Mouse (Mus musculus): Measurements from ENCODE around the gene Ptges2. TPM values are rescaled to one million over a fixed set of nuclear protein-coding genes. Genes with fewer than 3 reads are reported as not detected.

Ptges2 gene
- total RNA-seq, 1 experiment = 24.9 TPM

DNA sequence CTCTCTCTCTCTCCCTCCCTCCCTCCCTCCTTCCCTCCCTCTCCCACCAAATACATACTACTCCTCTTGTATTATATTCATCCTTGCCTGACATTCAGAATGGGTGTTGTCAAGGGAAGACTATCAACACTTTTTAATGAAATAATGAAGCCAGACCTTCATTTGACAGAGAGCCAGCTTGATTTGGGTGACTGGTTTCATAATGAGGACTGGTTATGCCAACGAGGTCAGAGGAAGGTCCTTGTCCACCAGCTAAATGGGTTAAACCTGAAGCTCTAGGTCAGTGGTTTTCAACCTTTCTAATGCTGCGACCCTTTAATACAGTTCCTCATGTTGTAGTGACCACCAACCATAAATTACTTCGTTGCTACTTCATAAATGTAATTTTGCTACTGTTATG lies 43.0 kb downstream of the Ptges2 start:
- no peak for TF ChIP-seq ZC3H11A (IDR thresholded peaks at IDR 0.05; ENCODE audit: borderline replicate concordance, low read depth, low read length)
- no peak for TF ChIP-seq ZNF384 (IDR thresholded peaks at IDR 0.05; ENCODE audit: low read depth, low read length)
- TF ChIP-seq MAFK (IDR thresholded peaks at IDR 0.05; ENCODE audit: insufficient read depth, low read depth, low read length) = no peak
- TF ChIP-seq HCFC1 (IDR thresholded peaks at IDR 0.05; ENCODE audit: borderline replicate concordance, insufficient read depth, low read length) = no peak
- no peak for TF ChIP-seq CHD2 (IDR thresholded peaks at IDR 0.05; ENCODE audit: low read depth, low read length)
- DNase-seq (ENCODE audit: low read depth, low spot score) = no peak
- in situ Hi-C loops (cut with MboI; ENCODE audit: low sequenced_read_pairs in 2 of 2, unreplicated experiment in 2 of 2) = no loop called here

GRCm38 (mm10) chr2:32439177-32439576 lies 43.5 kb downstream of the Ptges2 start:
- no peak overlapping the region for H3K4me3 ChIP-seq (ENCODE audit: insufficient read depth in 1 of 2, low read depth in 1 of 2, low read length in 2 of 2, poor library complexity in 1 of 2, severe bottlenecking in 1 of 2)
- no peak for DNase-seq (ENCODE audit: low read depth, low spot score)
- no peak overlapping the region for H3K9ac ChIP-seq (ENCODE audit: insufficient read depth, low read depth, low read length, poor library complexity, severe bottlenecking)
- no peak overlapping the region for H3K27ac ChIP-seq (ENCODE audit: insufficient read depth, low read depth, low read length, poor library complexity, severe bottlenecking)
- H3K4me1 ChIP-seq (ENCODE audit: control insufficient read depth in 2 of 2, insufficient read depth in 2 of 2, low read length in 2 of 2, poor library complexity in 1 of 2) = no peaks in the 10 kb centered on the region
- no peak for TF ChIP-seq CHD2 (IDR thresholded peaks at IDR 0.05; ENCODE audit: low read depth, low read length)
- no peak for TF ChIP-seq HCFC1 (IDR thresholded peaks at IDR 0.05; ENCODE audit: borderline replicate concordance, insufficient read depth, low read length)
- no peak for TF ChIP-seq MAFK (IDR thresholded peaks at IDR 0.05; ENCODE audit: insufficient read depth, low read depth, low read length)
- TF ChIP-seq ZNF384 (IDR thresholded peaks at IDR 0.05; ENCODE audit: low read depth, low read length) = no peak
- no peak for TF ChIP-seq ZC3H11A (IDR thresholded peaks at IDR 0.05; ENCODE audit: borderline replicate concordance, low read depth, low read length)
- no peaks in the 10 kb centered on the region for H3K9me3 ChIP-seq (ENCODE audit: control insufficient read depth, insufficient read depth, low read depth, low read length)
- 0 out of 2 replicates have a peak, but pooled peaks cover 2% of the 10 kb centered on the region for H3K36me3 ChIP-seq (ENCODE audit: control insufficient read depth, insufficient read depth, low read length, poor library complexity, severe bottlenecking)
- in situ Hi-C loops (cut with MboI; ENCODE audit: low sequenced_read_pairs in 2 of 2, unreplicated experiment in 2 of 2) = no loop called here

More for the DNA sequence above, 43.0 kb downstream of the Ptges2 start:
- 0 out of 2 replicates have a peak, but pooled peaks cover 2% of the 10 kb centered on the region for H3K36me3 ChIP-seq (ENCODE audit: control insufficient read depth, insufficient read depth, low read length, poor library complexity, severe bottlenecking)
- no peak overlapping the region for H3K9ac ChIP-seq (ENCODE audit: insufficient read depth, low read depth, low read length, poor library complexity, severe bottlenecking)
- H3K4me1 ChIP-seq (ENCODE audit: control insufficient read depth in 2 of 2, insufficient read depth in 2 of 2, low read length in 2 of 2, poor library complexity in 1 of 2) = no peaks in the 10 kb centered on the region
- no peak overlapping the region for H3K27ac ChIP-seq (ENCODE audit: insufficient read depth, low read depth, low read length, poor library complexity, severe bottlenecking)
- no peak overlapping the region for H3K4me3 ChIP-seq (ENCODE audit: insufficient read depth in 1 of 2, low read depth in 1 of 2, low read length in 2 of 2, poor library complexity in 1 of 2, severe bottlenecking in 1 of 2)
- H3K9me3 ChIP-seq (ENCODE audit: control insufficient read depth, insufficient read depth, low read depth, low read length) = no peaks in the 10 kb centered on the region

DNA sequence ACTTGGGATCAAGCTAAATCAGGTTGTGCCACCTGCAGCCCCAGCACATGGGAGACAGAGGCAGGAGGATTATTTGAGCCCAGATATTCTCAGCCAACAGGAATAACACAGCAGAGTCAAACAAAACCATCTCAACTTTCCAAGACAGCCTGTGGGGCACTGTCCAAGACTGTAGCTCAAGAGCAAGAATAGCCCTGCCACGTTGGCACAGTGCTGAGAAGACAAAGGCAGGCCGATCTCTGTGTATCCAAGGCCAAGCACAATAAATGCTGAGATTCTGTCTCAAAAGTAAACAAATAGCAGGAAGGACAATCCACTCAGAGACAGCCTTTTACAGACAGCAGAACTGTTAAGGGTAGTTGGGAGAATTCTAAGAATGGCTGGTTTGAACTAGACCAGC lies 44.5 kb downstream of the Ptges2 start:
- no peak overlapping the region for H3K4me3 ChIP-seq (ENCODE audit: insufficient read depth in 1 of 2, low read depth in 1 of 2, low read length in 2 of 2, poor library complexity in 1 of 2, severe bottlenecking in 1 of 2)
- no peaks in the 10 kb centered on the region for H3K4me1 ChIP-seq (ENCODE audit: control insufficient read depth in 2 of 2, insufficient read depth in 2 of 2, low read length in 2 of 2, poor library complexity in 1 of 2)
- H3K36me3 ChIP-seq (ENCODE audit: control insufficient read depth, insufficient read depth, low read length, poor library complexity, severe bottlenecking) = 0 out of 2 replicates have a peak, but pooled peaks cover 2% of the 10 kb centered on the region
- H3K9me3 ChIP-seq (ENCODE audit: control insufficient read depth, insufficient read depth, low read depth, low read length) = no peaks in the 10 kb centered on the region
- DNase-seq (ENCODE audit: low read depth, low spot score) = no peak
- H3K9ac ChIP-seq (ENCODE audit: insufficient read depth, low read depth, low read length, poor library complexity, severe bottlenecking) = no peak overlapping the region
- in situ Hi-C loops (cut with MboI; ENCODE audit: low sequenced_read_pairs in 2 of 2, unreplicated experiment in 2 of 2) = no loop called here
- H3K27ac ChIP-seq (ENCODE audit: insufficient read depth, low read depth, low read length, poor library complexity, severe bottlenecking) = no peak overlapping the region
- TF ChIP-seq HCFC1 (IDR thresholded peaks at IDR 0.05; ENCODE audit: borderline replicate concordance, insufficient read depth, low read length) (no peak), CHD2 (IDR thresholded peaks at IDR 0.05; ENCODE audit: low read depth, low read length) (no peak), ZNF384 (IDR thresholded peaks at IDR 0.05; ENCODE audit: low read depth, low read length) (no peak), MAFK (IDR thresholded peaks at IDR 0.05; ENCODE audit: insufficient read depth, low read depth, low read length) (no peak), ZC3H11A (IDR thresholded peaks at IDR 0.05; ENCODE audit: borderline replicate concordance, low read depth, low read length) (no peak)

DNA sequence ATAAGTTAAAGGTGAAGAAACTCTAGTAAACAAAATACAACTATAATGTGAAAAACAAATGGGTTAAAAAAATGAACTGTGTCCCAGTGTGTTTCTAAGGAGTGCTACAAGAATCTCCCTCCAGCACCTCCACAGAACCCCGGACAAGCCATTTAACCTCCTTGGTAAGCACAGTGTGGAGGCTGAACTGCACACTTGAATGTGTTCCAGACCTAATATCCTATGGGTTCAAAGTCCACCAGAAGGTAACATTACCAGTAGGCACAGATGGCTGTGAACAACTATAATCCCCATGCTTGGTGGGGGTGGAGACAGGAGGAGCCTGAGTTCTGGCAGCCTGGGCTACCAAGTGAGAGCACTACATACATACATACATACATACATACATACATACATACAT lies 44.9 kb downstream of the Ptges2 start:
- Histone ChIP-seq H3K4me3 (ENCODE audit: insufficient read depth in 1 of 2, low read depth in 1 of 2, low read length in 2 of 2, poor library complexity in 1 of 2, severe bottlenecking in 1 of 2) (no peak overlapping the region), H3K9me3 (ENCODE audit: control insufficient read depth, insufficient read depth, low read depth, low read length) (no peaks in the 10 kb centered on the region), H3K27ac (ENCODE audit: insufficient read depth, low read depth, low read length, poor library complexity, severe bottlenecking) (no peak overlapping the region), H3K36me3 (ENCODE audit: control insufficient read depth, insufficient read depth, low read length, poor library complexity, severe bottlenecking) (0 out of 2 replicates have a peak, but pooled peaks cover 2% of the 10 kb centered on the region), H3K4me1 (ENCODE audit: control insufficient read depth in 2 of 2, insufficient read depth in 2 of 2, low read length in 2 of 2, poor library complexity in 1 of 2) (no peaks in the 10 kb centered on the region), H3K9ac (ENCODE audit: insufficient read depth, low read depth, low read length, poor library complexity, severe bottlenecking) (no peak overlapping the region)
- no peak for DNase-seq (ENCODE audit: low read depth, low spot score)
- in situ Hi-C loops (cut with MboI; ENCODE audit: low sequenced_read_pairs in 2 of 2, unreplicated experiment in 2 of 2) = no loop called here
- no peak for TF ChIP-seq HCFC1 (IDR thresholded peaks at IDR 0.05; ENCODE audit: borderline replicate concordance, insufficient read depth, low read length)
- TF ChIP-seq MAFK (IDR thresholded peaks at IDR 0.05; ENCODE audit: insufficient read depth, low read depth, low read length) = no peak
- TF ChIP-seq ZC3H11A (IDR thresholded peaks at IDR 0.05; ENCODE audit: borderline replicate concordance, low read depth, low read length) = no peak
- no peak for TF ChIP-seq CHD2 (IDR thresholded peaks at IDR 0.05; ENCODE audit: low read depth, low read length)
- TF ChIP-seq ZNF384 (IDR thresholded peaks at IDR 0.05; ENCODE audit: low read depth, low read length) = no peak

DNA sequence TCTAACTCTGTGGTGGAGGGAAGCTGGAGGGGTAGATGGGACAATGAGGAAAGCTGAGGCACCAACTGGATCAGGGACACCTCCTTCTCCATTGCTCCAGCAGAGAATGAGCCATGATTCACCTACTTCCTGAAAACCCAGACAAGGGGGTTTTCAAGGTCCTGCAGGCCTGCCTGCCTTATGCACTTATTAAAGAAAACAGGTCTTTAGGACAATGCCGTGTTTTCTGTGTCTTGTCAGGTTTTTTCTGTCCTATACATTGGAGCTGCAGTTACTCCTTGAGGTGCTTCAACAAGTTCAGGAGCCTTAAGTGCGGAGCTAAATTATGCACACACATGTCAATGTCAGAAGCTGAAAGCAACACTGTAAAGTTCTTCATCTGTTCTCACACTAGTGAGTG lies 45.9 kb downstream of the Ptges2 start:
- Histone ChIP-seq H3K9me3 (ENCODE audit: control insufficient read depth, insufficient read depth, low read depth, low read length) (no peaks in the 10 kb centered on the region), H3K4me1 (ENCODE audit: control insufficient read depth in 2 of 2, insufficient read depth in 2 of 2, low read length in 2 of 2, poor library complexity in 1 of 2) (no peaks in the 10 kb centered on the region), H3K36me3 (ENCODE audit: control insufficient read depth, insufficient read depth, low read length, poor library complexity, severe bottlenecking) (0 out of 2 replicates have a peak, but pooled peaks cover 2% of the 10 kb centered on the region), H3K27ac (ENCODE audit: insufficient read depth, low read depth, low read length, poor library complexity, severe bottlenecking) (no peak overlapping the region), H3K4me3 (ENCODE audit: insufficient read depth in 1 of 2, low read depth in 1 of 2, low read length in 2 of 2, poor library complexity in 1 of 2, severe bottlenecking in 1 of 2) (no peak overlapping the region), H3K9ac (ENCODE audit: insufficient read depth, low read depth, low read length, poor library complexity, severe bottlenecking) (no peak overlapping the region)
- in situ Hi-C loops (cut with MboI; ENCODE audit: low sequenced_read_pairs in 2 of 2, unreplicated experiment in 2 of 2) = no loop called here
- TF ChIP-seq MAFK (IDR thresholded peaks at IDR 0.05; ENCODE audit: insufficient read depth, low read depth, low read length) = no peak
- TF ChIP-seq ZC3H11A (IDR thresholded peaks at IDR 0.05; ENCODE audit: borderline replicate concordance, low read depth, low read length) = no peak
- TF ChIP-seq ZNF384 (IDR thresholded peaks at IDR 0.05; ENCODE audit: low read depth, low read length) = no peak
- no peak for TF ChIP-seq CHD2 (IDR thresholded peaks at IDR 0.05; ENCODE audit: low read depth, low read length)
- TF ChIP-seq HCFC1 (IDR thresholded peaks at IDR 0.05; ENCODE audit: borderline replicate concordance, insufficient read depth, low read length) = no peak
- no peak for DNase-seq (ENCODE audit: low read depth, low spot score)

Data from ES-E14 (cell line).